Mouse (Mus musculus) brain, embryonic 14.5 days (tissue): ENCODE measurements at regions not wholly inside any gene's neighbourhood (a gene's known extent, or its start where the extent isn't known, plus 50 kb on each side); places are given as distances from the start of the nearest gene placed in this dataset.

Experiments
- CTCF ChIP-seq: fragments of 200-500 bp; IDR thresholded peaks from 2 replicates; pipeline ENCODE4 v1.5.1; 2012; ENCODE audit warnings: inconsistent platforms, mild to moderate bottlenecking, moderate library complexity, borderline replicate concordance; ENCODE audit not compliant: insufficient read depth, insufficient read length; ENCODE audit errors: extremely low read depth
- POLR2A ChIP-seq: fragments of 200-500 bp; IDR thresholded peaks from 2 replicates; pipeline ENCODE4 v1.6.1; 2012; ENCODE audit warnings: mild to moderate bottlenecking, inconsistent platforms, borderline replicate concordance; ENCODE audit not compliant: poor library complexity, insufficient read depth, insufficient read length, severe bottlenecking; ENCODE audit errors: extremely low read depth

DNA sequence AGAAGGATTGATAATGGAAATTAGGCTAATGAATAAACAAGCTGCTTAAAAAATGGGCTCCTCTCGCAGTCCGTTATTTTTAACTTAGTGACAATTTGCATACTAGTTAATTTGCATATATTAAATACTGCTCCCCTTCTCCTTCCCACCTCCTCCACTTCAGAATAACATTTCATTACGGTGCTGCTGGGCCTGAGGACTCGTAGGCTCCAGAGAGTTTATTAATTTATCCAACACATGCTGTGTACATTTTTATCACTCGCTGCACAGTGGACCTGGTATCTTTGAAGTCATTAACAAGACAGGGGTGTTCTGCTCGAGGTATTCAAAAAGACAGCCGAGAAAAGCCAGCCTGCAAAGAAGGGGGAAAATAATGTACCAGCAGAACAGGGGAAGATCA is 170.7 kb upstream of the 9630041A04Rik start:
- TF ChIP-seq CTCF (no peak), POLR2A (no peak)
